Mouse (Mus musculus) MEL (cell line): ENCODE measurements around the gene Golga3.

Source experiments
- MAFK ChIP-seq: IDR thresholded peaks from 2 replicates; pipeline ENCODE4 v1.6.1; 2011; ENCODE audit warnings: low read depth, mild to moderate bottlenecking, low read length, improper control_type of control experiment, borderline replicate concordance
- MEF2A ChIP-seq: IDR thresholded peaks from 2 replicates; pipeline ENCODE4 v1.6.1; 2014; ENCODE audit warnings: low read depth, mild to moderate bottlenecking, inconsistent platforms, low read length, improper control_type of control experiment; ENCODE audit not compliant: poor library complexity, insufficient replicate concordance, severe bottlenecking; ENCODE audit errors: extremely low read depth
- POLR2A ChIP-seq, 2 experiments: IDR thresholded peaks; 2 replicates each; pipeline ENCODE4 v1.6.1; 2011 to 2012; ENCODE audit warnings: low read length in 2 of 2, mild to moderate bottlenecking in 2 of 2, control low read depth in 1 of 2, improper control_type of control experiment in 1 of 2, low read depth in 1 of 2, moderate library complexity in 1 of 2; ENCODE audit not compliant: control insufficient read depth in 1 of 2, insufficient read depth in 1 of 2, poor library complexity in 1 of 2
- TAL1 ChIP-seq: IDR thresholded peaks from 2 replicates; pipeline ENCODE4 v1.6.1; 2012; ENCODE audit warnings: mild to moderate bottlenecking, inconsistent platforms, low read length, moderate library complexity, mixed read lengths
- ZMIZ1 ChIP-seq: IDR thresholded peaks from 2 replicates; pipeline ENCODE4 v1.6.1; 2012; ENCODE audit warnings: low read depth, mild to moderate bottlenecking, inconsistent platforms, low read length, improper control_type of control experiment, moderate library complexity

GRCm38 (mm10) chr5:110143007-110143406 is 33.5 kb upstream of the Golga3 start:
- TF ChIP-seq POLR2A (IDR thresholded peaks at IDR 0.05; ENCODE audit: control insufficient read depth in 1 of 2, insufficient read depth in 1 of 2, low read depth in 1 of 2, low read length in 2 of 2, poor library complexity in 1 of 2): no peak
- no peak for TF ChIP-seq MEF2A
- TF ChIP-seq ZMIZ1: no peak
- TF ChIP-seq MAFK: no peak
- TF ChIP-seq TAL1: no peak
